Mouse (Mus musculus) adrenal gland, adult 8-10 months (tissue): ENCODE measurements at regions not wholly inside any gene's neighbourhood (a gene's known extent, or its start where the extent isn't known, plus 50 kb on each side); places are given as distances from the start of the nearest gene placed in this dataset.
A peak's percentile ranks its signal among the peaks of the same experiment; 100 is the strongest.

Experiments used
- DNase-seq: peaks from one replicate; pipeline ENCODE4 v3.0.0; 2022

- no peak for DNase-seq
Measured at GRCm38 (mm10) chr9:113486494-113487081, 221.5 kb downstream of the Pdcd6ip start.

GRCm38 (mm10) chr9:113479897-113480296 is 228.2 kb downstream of the Pdcd6ip start:
- DNase-seq, result no peak

- no peak for DNase-seq
Measured at GRCm38 (mm10) chr9:113478761-113479265, 229.2 kb downstream of the Pdcd6ip start.

GRCm38 (mm10) chr9:113471781-113472180 is 236.3 kb downstream of the Pdcd6ip start:
- no peak for DNase-seq

GRCm38 (mm10) chr9:113462888-113463287 is 245.2 kb downstream of the Pdcd6ip start:
- no peak for DNase-seq

GRCm38 (mm10) chr9:113462267-113462887 is 245.7 kb downstream of the Pdcd6ip start:
- no peak for DNase-seq

GRCm38 (mm10) chr9:113459885-113460284 is 248.2 kb downstream of the Pdcd6ip start:
- no peak for DNase-seq

GRCm38 (mm10) chr9:113459221-113459620 is 248.8 kb downstream of the Pdcd6ip start:
- no peak for DNase-seq

- no peak for DNase-seq
Measured at GRCm38 (mm10) chr9:113458741-113459154, 249.3 kb downstream of the Pdcd6ip start.

GRCm38 (mm10) chr9:113457169-113457850 is 250.7 kb downstream of the Pdcd6ip start:
- no peak for DNase-seq

GRCm38 (mm10) chr9:113455577-113455976 is 252.5 kb downstream of the Pdcd6ip start:
- DNase-seq, result no peak

- no peak for DNase-seq
Measured at GRCm38 (mm10) chr9:113453231-113453630, 254.8 kb downstream of the Pdcd6ip start.

GRCm38 (mm10) chr9:113441770-113442411 is 266.2 kb downstream of the Pdcd6ip start:
- DNase-seq, result peak; percentile 6

GRCm38 (mm10) chr9:113438394-113438793 is 269.7 kb downstream of the Pdcd6ip start:
- DNase-seq, result no peak

GRCm38 (mm10) chr9:113435921-113436320 is 272.1 kb downstream of the Pdcd6ip start:
- DNase-seq, result no peak

GRCm38 (mm10) chr9:113433424-113433823 is 274.6 kb downstream of the Pdcd6ip start:
- DNase-seq, result no peak

- no peak for DNase-seq
Measured at GRCm38 (mm10) chr9:113432601-113433179, 275.4 kb downstream of the Pdcd6ip start.

- DNase-seq, result no peak
Measured at GRCm38 (mm10) chr9:113430411-113430810, 277.6 kb downstream of the Pdcd6ip start.

GRCm38 (mm10) chr9:113427281-113427680 is 280.8 kb downstream of the Pdcd6ip start:
- DNase-seq, result no peak

- no peak for DNase-seq
Measured at GRCm38 (mm10) chr9:113426324-113426723, 281.7 kb downstream of the Pdcd6ip start.

- no peak for DNase-seq
Measured at GRCm38 (mm10) chr9:113421645-113422044, 286.4 kb downstream of the Pdcd6ip start.

GRCm38 (mm10) chr9:113421121-113421520 is 286.9 kb downstream of the Pdcd6ip start:
- no peak for DNase-seq

GRCm38 (mm10) chr9:113419801-113420200 is 288.3 kb downstream of the Pdcd6ip start:
- DNase-seq, result no peak
